Mouse (Mus musculus) B cell, adult 2 months (primary cell): ENCODE data around the gene Vwa1.

ENCODE experiments used
- DNase-seq, 2 experiments: peaks; one replicate each; pipeline ENCODE4 v3.0.0; 2022

The Vwa1 gene

GRCm38 (mm10) chr4:155779498-155779897 is 5.0 kb upstream of the Vwa1 start:
- DNase-seq, result no peak

- no peak for DNase-seq
These were observed 3.3 kb upstream of the Vwa1 start for GRCm38 (mm10) chr4:155777816-155778215.

GRCm38 (mm10) chr4:155776704-155777335 is 2.3 kb upstream of the Vwa1 start:
- no peak for DNase-seq

GRCm38 (mm10) chr4:155775855-155776254 is 1.4 kb upstream of the Vwa1 start:
- DNase-seq, result no peak

- peak; percentile 55 to 61 for DNase-seq
These were observed 658 bp upstream of the Vwa1 start for GRCm38 (mm10) chr4:155774971-155775740.

- no peak for DNase-seq
These were observed 991 bp downstream of the Vwa1 start for GRCm38 (mm10) chr4:155773335-155774078.

GRCm38 (mm10) chr4:155772786-155773185 is 1.7 kb downstream of the Vwa1 start:
- DNase-seq, result no peak

GRCm38 (mm10) chr4:155771706-155772105 is 2.8 kb downstream of the Vwa1 start:
- no peak for DNase-seq

- no peak for DNase-seq
These were observed 3.9 kb downstream of the Vwa1 start for GRCm38 (mm10) chr4:155770626-155771025.

- DNase-seq, result peak; percentile 89 to 92
These were observed 4.5 kb downstream of the Vwa1 start for GRCm38 (mm10) chr4:155769880-155770512.

- DNase-seq, result no peak
These were observed 5.0 kb downstream of the Vwa1 start for GRCm38 (mm10) chr4:155769496-155769879.

GRCm38 (mm10) chr4:155762357-155762756 is 12.1 kb downstream of the Vwa1 start:
- DNase-seq, result no peak

- no peak for DNase-seq
These were observed 13.0 kb downstream of the Vwa1 start for GRCm38 (mm10) chr4:155761356-155762099.

- DNase-seq, result peak; percentile 95
These were observed 13.7 kb downstream of the Vwa1 start, which contains the start of gene Atad3a for GRCm38 (mm10) chr4:155760613-155761355. Gene Atad3a (minus strand): TSS chr4:155761093.

GRCm38 (mm10) chr4:155759862-155760612 is 14.5 kb downstream of the Vwa1 start:
- peak; percentile 58 to 62 for DNase-seq

- DNase-seq, result no peak
These were observed 17.5 kb downstream of the Vwa1 start for GRCm38 (mm10) chr4:155757011-155757410.

GRCm38 (mm10) chr4:155746575-155747490 is 27.7 kb downstream of the Vwa1 start:
- DNase-seq, result no peak

- no peak for DNase-seq
These were observed 28.4 kb downstream of the Vwa1 start for GRCm38 (mm10) chr4:155746036-155746548.

GRCm38 (mm10) chr4:155745136-155745535 is 29.4 kb downstream of the Vwa1 start:
- no peak for DNase-seq
